Mouse (Mus musculus) gastrocnemius, postnatal 14 days (tissue): ENCODE data around the gene Pygo1. TPM values are rescaled to one million over a fixed set of nuclear protein-coding genes. Genes with fewer than 3 reads are reported as not detected.

ENCODE experiments used
- DNase-seq: peaks from one replicate; pipeline ENCODE4 v3.0.0; 2021; ENCODE audit warnings: mixed read lengths
- intact Hi-C: fragments of 180-260 bp; cut with DNase I; formaldehyde crosslinking; loops from one replicate; pipeline ENCODE4 v1.15.1; 2025; ENCODE audit warnings: low total_unique reads
- long read RNA-seq, 2 experiments: library from polyadenylated mRNA; stranded (forward); transcript quantifications; one replicate each; pipeline ENCODE4 v2.0.0; 2021
- total RNA-seq, 2 experiments: library from RNA; stranded (reverse); gene quantifications; 2 replicates each; pipeline ENCODE4 v1.2.3; 2021

The Pygo1 gene
- 1 to 10 TPM; 4.0 to 6.2 TPM for total RNA-seq
- long read RNA-seq, experiment 1, full-length matches to known transcripts, result 6 of 6 reads
- long read RNA-seq, experiment 1, partial matches to known transcripts, result 0 of 6 reads
- long read RNA-seq, experiment 1, other reads (novel, unspliced or antisense), result 0 of 6 reads
- long read RNA-seq, experiment 2, full-length matches to known transcripts, result 5 of 7 reads
- long read RNA-seq, experiment 2, partial matches to known transcripts, result 0 of 7 reads
- long read RNA-seq, experiment 2, other reads (novel, unspliced or antisense), result 2 of 7 reads

DNA sequence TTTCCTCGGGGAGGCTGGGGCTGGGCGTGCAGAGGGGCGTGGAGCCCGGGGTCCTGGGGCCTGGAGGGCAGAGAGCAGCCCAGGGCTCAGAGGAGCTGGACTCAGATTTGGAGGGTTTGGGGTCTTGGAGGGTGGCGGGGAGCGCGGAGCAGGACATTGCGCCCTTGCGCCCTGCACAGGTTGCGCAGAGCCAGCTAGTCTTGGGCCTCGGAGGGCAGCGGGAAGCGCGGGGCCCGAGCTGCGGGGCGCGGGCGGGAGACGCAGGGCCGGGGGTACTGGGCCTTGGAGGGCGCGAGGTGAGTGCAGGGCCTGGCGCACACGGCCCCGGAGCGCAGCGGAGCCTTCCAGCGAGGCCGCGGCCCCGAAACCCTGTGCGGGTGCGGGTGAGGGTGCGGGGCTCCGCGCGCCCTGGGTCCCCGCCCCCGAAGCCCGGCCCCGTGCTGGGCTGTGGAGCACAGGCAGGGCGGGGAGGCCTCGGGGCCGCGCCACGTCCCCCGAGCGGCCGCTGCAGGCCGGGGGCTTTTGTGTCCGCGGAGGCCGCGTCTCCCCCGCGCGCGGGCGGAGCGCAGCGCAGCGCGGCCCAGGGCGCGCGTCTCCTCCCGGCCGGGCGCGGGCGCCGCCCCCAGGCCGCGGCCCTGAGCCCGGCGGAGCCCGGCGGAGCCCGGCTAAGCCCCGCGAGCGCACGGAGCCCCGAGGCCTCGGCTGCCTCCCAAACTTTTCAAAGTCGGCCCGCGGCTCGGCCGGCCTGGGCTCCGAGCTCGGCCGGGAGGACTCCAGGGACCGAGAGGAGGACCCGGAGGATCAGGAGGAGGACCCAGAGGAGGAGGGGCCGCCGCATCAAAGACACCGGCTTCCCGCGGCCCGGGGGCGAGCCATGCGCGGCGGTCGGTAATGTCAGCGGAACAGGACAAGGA, at the start of gene Pygo1:
TSS of gene Pygo1 (plus strand) at position 625 of the 914 bp plus-strand sequence.
- DNase-seq, result peak; percentile 65
- intact Hi-C loops, result no loop called here

DNA sequence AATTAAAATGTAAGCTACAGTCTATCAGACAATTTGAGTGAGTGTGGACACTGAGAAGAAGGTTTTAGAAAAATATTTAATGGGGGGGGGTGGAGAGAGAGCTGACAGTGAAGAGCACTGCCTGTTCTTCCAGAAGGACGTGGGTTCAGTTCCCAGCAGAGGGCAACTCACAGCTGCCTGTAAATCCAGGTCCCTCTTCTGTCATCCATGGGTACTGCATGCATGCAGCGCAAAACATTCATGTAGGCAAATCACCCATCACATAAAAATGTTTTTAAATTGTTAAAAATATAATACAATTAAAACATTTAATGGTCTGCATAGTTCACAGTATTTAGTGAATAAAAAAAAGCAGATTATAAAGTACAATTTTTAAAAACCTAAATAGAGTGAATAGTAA, 49.6 kb upstream of the Pygo1 start:
- intact Hi-C loops, result no loop called here
- DNase-seq, result no peak

DNA sequence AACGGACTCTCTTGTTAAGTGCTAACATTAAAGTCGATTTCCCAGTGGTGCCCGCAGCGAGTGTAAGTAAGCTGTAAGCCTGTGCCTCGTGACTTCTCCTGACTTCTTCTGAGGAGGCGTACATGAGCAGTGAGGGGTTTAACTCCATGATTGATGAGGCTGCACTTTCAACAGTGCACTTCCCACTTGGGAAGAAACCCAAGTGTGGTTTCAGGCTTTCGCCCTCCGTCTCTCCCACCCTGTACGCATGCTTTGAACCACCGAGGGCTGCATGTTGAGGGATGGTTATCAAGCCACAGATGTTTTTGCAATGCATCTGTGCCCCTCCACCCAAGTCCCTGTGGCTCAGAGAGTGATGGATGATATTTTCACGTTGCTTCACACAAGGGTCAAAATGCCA, 47.5 kb upstream of the Pygo1 start:
- intact Hi-C loops, result no loop called here
- DNase-seq, result no peak

DNA sequence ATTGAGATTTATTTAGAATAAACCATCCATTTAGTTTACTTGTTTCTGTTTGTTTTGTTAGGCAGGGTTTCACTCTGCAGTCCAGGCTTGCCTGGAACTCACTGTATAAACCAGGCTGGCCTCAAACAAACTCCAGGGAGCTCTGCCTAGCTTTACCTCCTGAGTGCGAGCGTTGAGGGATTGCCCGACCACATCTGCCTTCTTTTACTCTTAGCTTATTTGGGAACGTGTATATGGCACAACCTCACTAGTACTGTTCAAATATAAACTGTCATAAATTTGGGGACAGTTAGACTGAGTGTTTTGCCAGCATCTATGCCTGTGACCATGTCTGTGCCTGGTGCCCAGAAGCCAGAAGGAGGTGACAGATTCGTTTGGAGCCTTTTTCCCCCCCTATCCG, 46.8 kb upstream of the Pygo1 start:
- intact Hi-C loops, result no loop called here
- no peak for DNase-seq

DNA sequence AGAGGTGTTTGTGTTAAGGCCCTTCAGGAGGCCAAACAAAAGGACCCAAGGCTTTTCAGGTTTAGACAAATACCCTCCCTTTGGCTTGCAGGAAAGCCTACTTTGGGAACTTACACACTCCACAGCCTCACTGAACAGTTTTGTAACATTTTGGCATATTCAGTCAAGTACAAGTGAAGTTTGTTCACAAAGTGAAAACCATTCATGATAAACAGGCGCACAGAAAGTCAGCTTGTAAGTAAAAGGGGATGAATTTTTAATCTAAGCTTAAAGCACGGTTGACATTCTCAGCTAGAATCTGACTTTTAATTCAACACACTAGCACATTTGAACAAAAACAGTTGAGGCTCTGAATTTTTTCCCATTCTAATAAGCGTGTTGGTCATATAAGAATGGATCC, 45.8 kb upstream of the Pygo1 start:
- DNase-seq, result no peak
- intact Hi-C loops, result no loop called here

DNA sequence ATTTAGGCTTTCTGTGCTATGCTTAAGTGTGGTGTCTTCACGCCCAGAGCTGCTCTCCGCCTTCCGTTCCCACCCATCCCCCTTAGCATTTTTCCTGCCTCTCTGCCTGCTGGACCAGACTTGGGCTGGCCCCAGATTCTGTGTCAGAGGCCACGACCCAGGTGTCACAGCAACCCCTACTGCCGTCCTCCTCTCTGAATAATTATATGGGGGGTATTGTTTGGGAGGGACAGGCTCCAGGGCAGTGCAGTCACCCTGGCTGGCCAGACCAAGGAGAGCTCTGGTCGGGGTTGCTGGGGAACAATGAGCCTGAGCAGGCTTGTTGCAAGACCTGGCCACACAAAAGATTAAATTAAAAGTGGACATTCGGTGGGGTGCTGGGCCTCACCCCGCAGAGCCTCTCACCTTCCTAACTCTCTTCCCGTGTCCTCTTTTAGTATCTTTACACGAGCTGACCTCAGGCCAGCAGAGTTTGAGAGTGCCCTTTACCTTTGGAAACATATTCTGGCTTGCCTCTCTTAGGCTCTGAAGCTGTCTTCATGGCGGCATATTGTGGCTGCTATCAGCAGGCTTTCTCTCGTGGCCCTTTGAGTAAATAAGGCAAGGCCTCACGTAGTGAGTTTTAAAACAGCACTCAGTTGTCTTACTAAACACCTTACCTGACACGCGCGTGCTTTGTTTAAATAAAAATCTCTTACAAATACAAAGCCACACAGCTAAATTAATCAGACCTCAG, 45.1 kb upstream of the Pygo1 start:
- intact Hi-C loops, result no loop called here
- no peak for DNase-seq

DNA sequence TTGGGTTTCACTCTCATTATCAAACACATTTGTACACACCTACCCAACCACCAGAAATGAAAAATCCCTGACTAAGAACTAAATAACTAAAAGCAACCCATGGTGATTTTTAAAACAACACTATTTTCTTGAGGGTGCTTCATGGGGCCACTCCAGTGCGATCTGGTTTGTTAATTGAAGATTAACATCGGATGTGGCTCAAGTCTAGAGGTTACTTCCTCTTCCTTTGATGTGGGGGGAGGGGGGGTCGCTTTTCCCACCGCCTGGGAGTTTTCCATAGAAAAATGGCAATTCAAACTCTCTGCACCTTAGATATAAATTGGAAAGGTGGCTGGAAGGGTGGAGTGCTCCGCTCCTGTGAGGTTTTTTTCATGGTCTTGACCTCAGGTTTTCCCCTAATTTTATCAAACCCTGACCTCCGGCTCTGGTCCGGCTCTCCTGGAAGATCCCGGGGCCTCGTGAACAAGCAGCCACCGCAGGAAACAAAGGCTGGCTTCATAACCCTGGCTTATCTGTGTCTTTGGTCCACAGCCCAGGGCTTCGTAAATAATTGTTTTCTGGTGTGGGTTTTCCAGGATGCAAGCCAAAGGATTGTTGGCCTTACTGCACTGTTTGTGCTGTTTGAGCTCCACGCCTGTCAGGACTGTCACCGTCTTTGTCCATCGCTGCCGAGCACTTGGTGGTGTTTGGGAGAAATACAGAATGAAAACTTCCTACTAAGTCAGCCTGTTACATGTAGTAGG, 44.2 kb upstream of the Pygo1 start:
- DNase-seq, result peak; percentile 23
- intact Hi-C loops, result no loop called here

DNA sequence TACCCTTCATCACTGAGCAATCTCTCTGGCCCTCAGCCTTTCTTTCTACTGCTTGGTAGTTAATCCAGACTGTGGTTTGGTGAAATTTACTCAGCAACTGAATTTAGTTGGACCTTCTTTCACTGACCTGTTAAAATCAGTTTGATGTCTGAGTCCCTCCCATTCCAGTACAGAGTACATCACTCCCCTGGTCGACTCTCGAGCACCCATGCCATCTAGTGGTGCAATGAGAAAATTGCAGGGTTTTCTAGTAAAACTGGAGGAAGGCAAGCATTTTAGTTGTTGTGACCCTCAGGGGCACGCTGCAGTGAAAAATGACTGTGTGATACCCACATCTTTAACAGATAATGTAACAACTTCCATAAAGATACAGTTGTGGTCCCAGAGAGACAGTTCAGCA, 41.5 kb upstream of the Pygo1 start:
- DNase-seq, result peak; percentile 24
- intact Hi-C loops, result loop anchor here (2.0 kb wide), 1 partner anchor 117 kb away; no protein-coding TSS in a partner anchor

DNA sequence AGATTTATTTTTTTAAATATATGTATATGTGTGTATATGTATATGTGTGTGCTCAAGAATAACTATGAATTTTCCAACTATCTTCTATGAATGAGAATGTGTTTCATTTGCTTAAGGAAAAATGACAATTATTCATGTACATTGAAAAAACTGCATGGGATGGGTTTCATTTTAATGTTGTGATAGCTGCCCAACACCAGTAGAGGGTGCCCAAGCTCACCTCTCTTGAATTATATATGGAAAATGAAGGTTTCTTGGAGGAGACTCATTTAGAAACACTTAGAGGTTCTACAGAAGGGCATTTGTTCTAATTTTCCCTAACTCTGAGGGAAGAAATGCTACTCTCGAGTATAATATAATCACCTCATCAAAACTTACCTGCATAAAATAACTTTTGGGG, 35.7 kb upstream of the Pygo1 start:
- intact Hi-C loops, result no loop called here
- DNase-seq, result no peak

DNA sequence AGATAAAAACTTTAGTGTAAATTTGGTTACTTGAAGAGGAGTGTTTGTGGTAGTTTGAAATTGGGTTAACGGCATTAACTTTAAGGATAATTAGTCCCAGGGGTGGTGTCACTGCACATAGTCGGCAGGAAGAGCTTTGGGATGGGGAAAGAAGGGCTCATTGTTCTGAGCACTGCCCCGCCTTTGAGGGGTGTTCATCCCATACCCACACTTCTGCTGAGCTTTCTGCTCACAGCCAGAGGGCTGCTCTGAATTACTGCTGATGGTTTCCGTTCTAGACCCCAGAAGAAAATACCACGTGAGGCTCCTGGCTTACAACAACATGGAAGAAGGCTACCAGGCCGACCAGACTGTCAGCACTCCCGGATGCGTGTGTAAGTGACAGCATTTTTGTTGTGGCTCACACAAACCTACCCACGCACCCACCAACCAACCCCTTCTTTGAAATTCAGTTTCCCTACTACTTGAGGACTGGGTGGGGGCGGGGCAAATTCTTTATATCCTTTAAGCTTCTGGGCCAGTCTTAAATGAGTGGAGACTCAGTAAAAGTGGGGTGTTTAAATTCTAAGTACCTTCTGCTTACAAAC, 34.9 kb upstream of the Pygo1 start:
- intact Hi-C loops, result no loop called here
- DNase-seq, result no peak

DNA sequence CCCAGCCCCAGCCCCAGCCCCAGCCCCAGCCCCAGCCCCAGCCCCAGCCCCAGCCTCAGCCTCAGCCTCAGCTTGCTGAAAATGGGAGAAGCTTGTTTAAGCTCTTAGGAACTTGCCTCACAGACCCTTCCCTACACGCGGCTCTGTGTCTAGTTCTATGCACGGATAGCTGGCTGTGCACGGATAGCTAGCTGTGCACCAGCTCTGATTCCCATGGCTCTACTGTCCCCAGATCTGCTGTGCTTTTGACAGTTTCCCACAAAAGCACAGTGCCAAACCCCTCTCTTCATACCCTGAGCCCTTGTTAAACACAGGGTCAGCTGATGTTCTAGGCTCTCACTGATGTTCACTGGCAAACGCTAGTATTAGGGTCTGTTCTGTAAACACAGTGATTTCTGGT, 32.7 kb upstream of the Pygo1 start:
- DNase-seq, result no peak
- intact Hi-C loops, result no loop called here

DNA sequence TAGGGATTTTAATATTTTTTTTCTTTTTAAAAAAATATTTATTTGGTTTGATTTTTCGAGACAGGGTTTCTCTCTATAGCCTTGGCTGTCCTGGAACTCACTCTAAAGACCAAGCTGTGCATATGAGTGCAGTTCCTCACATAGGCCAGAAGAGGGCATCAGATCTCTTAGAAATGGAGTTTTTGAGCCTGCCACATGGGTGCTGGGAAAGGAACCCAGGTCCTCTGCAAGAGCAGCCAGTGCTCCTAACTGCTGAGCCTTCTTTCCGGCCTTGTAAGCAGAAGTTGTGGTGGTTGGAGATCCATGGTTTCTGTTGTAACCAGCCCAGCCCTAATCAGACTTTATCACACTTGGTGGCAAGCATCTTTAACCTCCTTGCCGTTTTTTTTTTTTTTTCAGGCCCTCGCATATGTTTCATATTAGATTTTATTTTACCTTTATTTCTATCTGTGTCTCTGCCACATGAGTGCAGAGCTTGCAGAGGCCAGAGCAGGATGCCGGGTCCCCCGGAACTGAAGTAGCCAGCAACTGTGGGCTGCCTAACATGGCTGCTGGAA, 30.6 kb upstream of the Pygo1 start:
- intact Hi-C loops, result no loop called here
- DNase-seq, result no peak

DNA sequence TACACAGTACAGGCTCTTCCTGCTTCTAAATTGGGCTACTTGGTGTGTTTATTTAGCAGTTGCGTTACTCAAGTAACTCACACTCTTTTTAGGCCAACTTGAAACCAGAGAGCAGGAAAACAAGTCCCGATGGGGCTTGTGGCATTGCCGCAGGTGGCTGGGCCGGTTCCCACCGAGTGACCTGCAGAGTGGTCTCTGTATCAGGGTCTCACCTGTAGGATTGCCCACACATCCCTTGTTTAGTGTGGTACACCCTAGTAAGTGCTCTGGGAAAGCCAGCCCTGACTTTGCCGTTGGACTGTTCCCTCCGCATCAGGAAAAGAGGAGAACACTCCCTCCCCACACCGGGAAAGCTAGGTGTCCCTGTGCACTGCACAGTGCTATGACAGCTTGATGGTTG, 23.4 kb upstream of the Pygo1 start:
- intact Hi-C loops, result no loop called here
- DNase-seq, result no peak

DNA sequence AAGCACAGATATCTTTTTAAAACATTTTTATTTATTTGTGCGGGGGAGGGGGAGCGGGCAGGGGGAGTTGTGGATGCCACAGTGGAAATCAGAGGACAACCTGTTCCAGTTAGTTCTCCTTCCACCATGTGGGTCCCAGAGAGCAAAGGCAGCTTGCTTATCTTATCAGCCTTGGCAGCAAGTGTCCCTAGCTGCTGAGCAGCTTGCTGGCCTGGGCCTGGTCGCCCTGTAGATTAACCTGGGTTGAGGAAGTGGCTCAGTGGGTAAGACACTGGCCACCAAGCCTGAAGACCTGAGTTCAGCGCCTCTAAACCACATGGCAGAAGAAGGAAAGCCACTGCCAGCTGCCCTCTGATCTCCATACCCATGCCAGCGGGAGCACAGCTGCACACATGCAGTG, 22.8 kb upstream of the Pygo1 start:
- no peak for DNase-seq
- intact Hi-C loops, result no loop called here

DNA sequence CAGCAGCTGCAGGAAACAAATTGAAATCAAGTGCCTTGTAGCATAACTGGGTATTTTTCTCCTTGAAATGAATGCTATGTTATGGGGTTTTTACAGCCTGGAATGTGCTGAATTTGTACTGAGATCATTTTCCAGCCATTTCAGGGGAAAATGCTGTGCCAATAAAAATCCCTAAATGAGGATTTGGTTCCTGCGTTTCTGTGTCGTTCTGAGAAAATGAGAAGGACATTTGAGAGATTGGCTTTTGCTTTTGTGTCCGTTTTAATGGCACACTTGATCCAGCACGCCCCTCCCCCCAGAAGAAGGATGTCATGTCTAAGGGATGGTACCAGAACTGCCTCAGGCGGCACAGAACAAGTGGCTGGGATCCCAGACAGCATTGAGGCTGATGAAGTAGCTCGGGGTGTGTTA, 18.7 kb upstream of the Pygo1 start:
- DNase-seq, result peak; percentile 32
- intact Hi-C loops, result no loop called here

DNA sequence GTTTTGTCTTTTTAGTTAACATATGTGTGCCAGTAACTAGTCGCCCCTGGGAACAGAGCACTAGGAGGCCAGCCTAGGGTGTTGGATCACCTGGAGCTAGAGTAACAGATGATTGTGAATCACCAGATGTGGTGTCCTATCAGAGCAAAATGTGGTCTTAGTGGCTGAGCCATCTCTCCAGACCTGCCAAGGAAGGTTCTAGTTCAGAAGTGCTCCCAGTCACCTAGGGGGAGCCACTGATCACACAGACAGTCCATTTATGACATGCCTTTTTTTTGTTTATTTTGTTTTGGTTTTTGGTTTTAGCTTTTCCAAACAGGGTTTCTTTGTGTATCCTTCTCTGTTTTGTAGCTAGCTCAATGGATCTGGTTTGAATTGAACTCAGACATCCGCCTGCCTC, 14.1 kb upstream of the Pygo1 start:
- intact Hi-C loops, result no loop called here

DNA sequence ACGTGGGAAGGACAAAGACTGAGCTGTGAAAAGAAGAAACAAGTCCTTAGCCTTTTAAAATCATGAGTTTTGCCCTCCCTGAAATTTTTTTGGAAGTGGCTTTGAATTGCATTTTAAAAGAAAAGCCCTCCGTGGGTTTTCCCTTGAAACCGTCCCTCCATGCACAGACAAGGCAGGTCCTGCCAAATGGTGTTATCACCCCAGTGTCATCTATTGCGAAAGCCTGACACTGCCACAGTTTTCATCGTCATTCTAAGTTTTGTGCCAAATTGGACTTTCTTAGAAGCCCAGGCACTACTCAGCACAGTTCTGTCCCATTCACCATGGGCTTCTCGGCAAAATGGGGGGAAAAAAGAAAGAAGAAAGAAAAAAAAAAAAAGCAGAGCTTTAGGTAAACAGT, 11.9 kb upstream of the Pygo1 start:
- intact Hi-C loops, result no loop called here
- DNase-seq, result no peak

More for the DNA sequence above, 14.1 kb upstream of the Pygo1 start:
- no peak for DNase-seq

DNA sequence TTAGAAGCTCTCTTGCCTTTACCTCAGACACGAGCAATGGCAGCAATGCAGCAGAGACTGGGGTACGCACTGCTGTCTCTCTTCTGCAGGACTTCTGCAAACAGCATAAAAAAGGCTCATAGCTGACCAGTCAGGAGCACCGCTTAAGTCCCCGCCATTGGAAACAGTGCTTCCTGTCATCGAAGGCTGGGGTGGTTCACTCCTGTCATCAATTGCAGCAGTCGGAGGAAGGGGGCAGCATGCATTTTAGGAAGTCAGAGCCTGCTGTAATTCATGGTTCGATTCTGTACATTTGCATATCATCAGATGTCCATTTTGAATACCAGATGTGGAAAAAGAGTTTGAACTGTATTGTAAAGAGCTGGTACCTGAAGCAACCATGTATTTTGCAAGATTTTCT, 9.7 kb upstream of the Pygo1 start:
- intact Hi-C loops, result no loop called here
- no peak for DNase-seq

DNA sequence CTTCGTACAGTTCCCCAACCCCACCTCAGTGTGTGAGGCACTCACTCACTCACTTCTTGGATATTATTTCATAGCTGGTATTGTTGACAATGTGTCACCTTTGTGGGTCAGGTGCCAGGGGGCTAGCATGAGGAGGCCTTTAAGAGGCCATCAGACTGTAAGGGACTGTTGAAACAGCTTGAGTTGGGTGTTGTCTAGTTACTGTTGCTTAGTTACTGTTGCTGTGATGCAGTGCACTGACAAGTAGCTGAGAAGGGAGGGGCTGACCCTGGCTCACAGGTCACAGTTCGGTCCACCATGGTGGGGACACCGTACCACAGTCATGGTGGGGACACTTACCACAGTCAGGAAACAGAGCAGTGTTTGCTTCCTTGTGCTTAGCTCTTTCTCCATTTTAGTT, 2.4 kb upstream of the Pygo1 start:
- intact Hi-C loops, result no loop called here
- no peak for DNase-seq
